Mouse (Mus musculus): ENCODE measurements around the gene Camta1.

Camta1 gene

GRCm38 (mm10) chr4:151539167-151539525 lies 322.5 kb downstream of the Camta1 start:
- in situ Hi-C loops (cut with MboI; ENCODE audit: low sequenced_read_pairs) = no loop called here

GRCm38 (mm10) chr4:151538446-151539166 lies 323.1 kb downstream of the Camta1 start:
- in situ Hi-C loops (cut with MboI; ENCODE audit: low sequenced_read_pairs) = no loop called here

- in situ Hi-C loops (cut with MboI; ENCODE audit: low sequenced_read_pairs) = no loop called here
Observed at GRCm38 (mm10) chr4:151535916-151536450, 325.7 kb downstream of the Camta1 start.

- in situ Hi-C loops (cut with MboI; ENCODE audit: low sequenced_read_pairs) = no loop called here
Observed at GRCm38 (mm10) chr4:151533451-151533850, 328.2 kb downstream of the Camta1 start.

GRCm38 (mm10) chr4:151528436-151528835 lies 333.2 kb downstream of the Camta1 start:
- in situ Hi-C loops (cut with MboI; ENCODE audit: low sequenced_read_pairs) = no loop called here

- in situ Hi-C loops (cut with MboI; ENCODE audit: low sequenced_read_pairs) = no loop called here
Observed at GRCm38 (mm10) chr4:151527763-151528162, 333.9 kb downstream of the Camta1 start.

GRCm38 (mm10) chr4:151520103-151520502 lies 341.6 kb downstream of the Camta1 start:
- in situ Hi-C loops (cut with MboI; ENCODE audit: low sequenced_read_pairs) = no loop called here

- in situ Hi-C loops (cut with MboI; ENCODE audit: low sequenced_read_pairs) = no loop called here
Observed at GRCm38 (mm10) chr4:151519011-151519410, 342.7 kb downstream of the Camta1 start.

GRCm38 (mm10) chr4:151516998-151517799 lies 344.5 kb downstream of the Camta1 start:
- in situ Hi-C loops (cut with MboI; ENCODE audit: low sequenced_read_pairs) = no loop called here

GRCm38 (mm10) chr4:151515316-151515715 lies 346.4 kb downstream of the Camta1 start:
- in situ Hi-C loops (cut with MboI; ENCODE audit: low sequenced_read_pairs) = no loop called here

- in situ Hi-C loops (cut with MboI; ENCODE audit: low sequenced_read_pairs) = no loop called here
Observed at GRCm38 (mm10) chr4:151511092-151511491, 350.6 kb downstream of the Camta1 start.

- in situ Hi-C loops (cut with MboI; ENCODE audit: low sequenced_read_pairs) = no loop called here
Observed at GRCm38 (mm10) chr4:151510417-151510816, 351.3 kb downstream of the Camta1 start.

- in situ Hi-C loops (cut with MboI; ENCODE audit: low sequenced_read_pairs) = no loop called here
Observed at GRCm38 (mm10) chr4:151506701-151507100, 355.0 kb downstream of the Camta1 start.

- in situ Hi-C loops (cut with MboI; ENCODE audit: low sequenced_read_pairs) = no loop called here
Observed at GRCm38 (mm10) chr4:151498481-151499276, 363.0 kb downstream of the Camta1 start.

GRCm38 (mm10) chr4:151496581-151496980 lies 365.1 kb downstream of the Camta1 start:
- in situ Hi-C loops (cut with MboI; ENCODE audit: low sequenced_read_pairs) = no loop called here

- in situ Hi-C loops (cut with MboI; ENCODE audit: low sequenced_read_pairs) = no loop called here
Observed at GRCm38 (mm10) chr4:151495276-151495882, 366.3 kb downstream of the Camta1 start.

- in situ Hi-C loops (cut with MboI; ENCODE audit: low sequenced_read_pairs) = no loop called here
Observed at GRCm38 (mm10) chr4:151492786-151493185, 368.9 kb downstream of the Camta1 start.

GRCm38 (mm10) chr4:151483977-151484313 lies 377.7 kb downstream of the Camta1 start:
- in situ Hi-C loops (cut with MboI; ENCODE audit: low sequenced_read_pairs) = no loop called here

- in situ Hi-C loops (cut with MboI; ENCODE audit: low sequenced_read_pairs) = no loop called here
Observed at GRCm38 (mm10) chr4:151483299-151483976, 378.2 kb downstream of the Camta1 start.

- in situ Hi-C loops (cut with MboI; ENCODE audit: low sequenced_read_pairs) = no loop called here
Observed at GRCm38 (mm10) chr4:151480928-151481327, 380.7 kb downstream of the Camta1 start.
